Mouse (Mus musculus) layer of hippocampus, postnatal 36 days (tissue): ENCODE measurements at regions not wholly inside any gene's neighbourhood (a gene's known extent, or its start where the extent isn't known, plus 50 kb on each side); places are given as distances from the start of the nearest gene placed in this dataset.

ENCODE experiments used
- DNase-seq, 2 experiments: peaks; one replicate each; pipeline ENCODE4 v3.0.0; 2022

GRCm38 (mm10) chr14:113431220-113431619 lies 116.8 kb downstream of the Tpm3-rs7 start:
- DNase-seq: peak; percentile 37 to 54

GRCm38 (mm10) chr14:113442261-113442660 lies 127.9 kb downstream of the Tpm3-rs7 start:
- no peak for DNase-seq

GRCm38 (mm10) chr14:113454891-113455290 lies 140.5 kb downstream of the Tpm3-rs7 start:
- DNase-seq: no peak

GRCm38 (mm10) chr14:113457514-113457913 lies 143.1 kb downstream of the Tpm3-rs7 start:
- no peak for DNase-seq

- no peak for DNase-seq
These were observed 154.7 kb downstream of the Tpm3-rs7 start for GRCm38 (mm10) chr14:113469072-113469471.

- no peak for DNase-seq
These were observed 155.6 kb downstream of the Tpm3-rs7 start for GRCm38 (mm10) chr14:113469978-113470377.

GRCm38 (mm10) chr14:113486591-113486990 lies 172.2 kb downstream of the Tpm3-rs7 start:
- DNase-seq: no peak

- no peak for DNase-seq
These were observed 189.4 kb downstream of the Tpm3-rs7 start for GRCm38 (mm10) chr14:113503796-113504195.
